In genomic region chrX:49457781-49458180, GRCm38 (mm10) we compare ENCODE assay signal across 25 mouse cellular contexts. TPM values are rescaled to one million over a fixed set of nuclear protein-coding genes. Genes with fewer than 3 reads are reported as not detected.
DNase-seq lines count a peak whose midpoint lies in the region; ATAC-seq lines count a peak whose summit lies in the region.
"Had no signal": no experiment of that assay in that cellular context is flagged by ENCODE, and none has a peak within 500 bp of the region (broad histone marks: within the 10 kb centered on the region; RNA-seq: fewer than 3 reads in every experiment).

No protein-coding gene starts in this region.

- WGBS in hindbrain, embryonic 12.5 days = 61% methylated on average over 10 of the region's 10 CpGs
- WGBS in hindbrain, embryonic 16.5 days = 57% methylated on average over 10 of the region's 10 CpGs
- 64% methylated on average over 10 of the region's 10 CpGs for WGBS in midbrain, embryonic 12.5 days
- WGBS in midbrain, embryonic 13.5 days = 49% methylated on average over 10 of the region's 10 CpGs
- 61% methylated on average over 10 of the region's 10 CpGs for WGBS in neural tube, embryonic 12.5 days
- WGBS in neural tube, embryonic 15.5 days = 54% methylated on average over 10 of the region's 10 CpGs
- 50% methylated on average over 10 of the region's 10 CpGs for WGBS in neural tube, embryonic 13.5 days

- no peaks in the 10 kb centered on the region for H3K9me3 ChIP-seq in hindbrain, embryonic 12.5 days (replicated peaks)
- no peaks in the 10 kb centered on the region for H3K9me3 ChIP-seq in hindbrain, embryonic 16.5 days (ENCODE audit: control insufficient read depth, low read length)
- no peaks in the 10 kb centered on the region for H3K9me3 ChIP-seq in midbrain, embryonic 12.5 days
- H3K9me3 ChIP-seq in midbrain, embryonic 13.5 days = no peaks in the 10 kb centered on the region
- no peaks in the 10 kb centered on the region for H3K9me3 ChIP-seq in neural tube, embryonic 12.5 days
- no peaks in the 10 kb centered on the region for H3K9me3 ChIP-seq in neural tube, embryonic 15.5 days (replicated peaks)
- no peaks in the 10 kb centered on the region for H3K9me3 ChIP-seq in neural tube, embryonic 13.5 days
- H3K9me3 ChIP-seq: embryonic facial prominence, embryonic 13.5 days; embryonic facial prominence, embryonic 15.5 days; forebrain, embryonic 10.5 days; forebrain, embryonic 12.5 days had no signal

- no peaks in the 10 kb centered on the region for H3K27me3 ChIP-seq in hindbrain, embryonic 12.5 days
- H3K27me3 ChIP-seq in hindbrain, embryonic 16.5 days (replicated peaks; ENCODE audit: control insufficient read depth, insufficient read depth, low read length) = no peaks in the 10 kb centered on the region
- no peaks in the 10 kb centered on the region for H3K27me3 ChIP-seq in midbrain, embryonic 12.5 days
- H3K27me3 ChIP-seq in midbrain, embryonic 13.5 days = no peaks in the 10 kb centered on the region
- no peaks in the 10 kb centered on the region for H3K27me3 ChIP-seq in neural tube, embryonic 12.5 days (replicated peaks)
- no peaks in the 10 kb centered on the region for H3K27me3 ChIP-seq in neural tube, embryonic 15.5 days (replicated peaks)
- no peaks in the 10 kb centered on the region for H3K27me3 ChIP-seq in neural tube, embryonic 13.5 days
- H3K27me3 ChIP-seq: embryonic facial prominence, embryonic 13.5 days; embryonic facial prominence, embryonic 15.5 days; forebrain, embryonic 12.5 days had no signal

- H3K9ac ChIP-seq in hindbrain, embryonic 12.5 days = no peak overlapping the region
- H3K9ac ChIP-seq in hindbrain, embryonic 16.5 days (ENCODE audit: low read depth, low read length) = no peak overlapping the region
- H3K9ac ChIP-seq in midbrain, embryonic 12.5 days (replicated peaks) = no peak overlapping the region
- no peak overlapping the region for H3K9ac ChIP-seq in midbrain, embryonic 13.5 days (replicated peaks)
- H3K9ac ChIP-seq in neural tube, embryonic 12.5 days = no peak overlapping the region
- H3K9ac ChIP-seq in neural tube, embryonic 15.5 days (replicated peaks) = no peak overlapping the region
- H3K9ac ChIP-seq in neural tube, embryonic 13.5 days = no peak overlapping the region
- H3K9ac ChIP-seq: embryonic facial prominence, embryonic 13.5 days; embryonic facial prominence, embryonic 15.5 days; forebrain, embryonic 12.5 days had no signal

- peak; percentile 64; the same call in 1 of the 2 replicates for ATAC-seq in hindbrain, embryonic 12.5 days (ENCODE audit: low FRiP score)
- no peak for ATAC-seq in hindbrain, embryonic 16.5 days
- peak; percentile 66 for ATAC-seq in midbrain, embryonic 12.5 days (ENCODE audit: low FRiP score, low read depth)
- no peak for ATAC-seq in midbrain, embryonic 13.5 days
- ATAC-seq in neural tube, embryonic 12.5 days (ENCODE audit: low FRiP score, low read depth) = peak; percentile 65; the same call in 1 of the 2 replicates
- no peak for ATAC-seq in neural tube, embryonic 15.5 days (ENCODE audit: low FRiP score)
- ATAC-seq in neural tube, embryonic 13.5 days (ENCODE audit: low read depth) = 0 out of 2 replicates have a peak, but pooled peaks have one; percentile 32
- ATAC-seq: forebrain, embryonic 14.5 days had no signal

- no peaks in the 10 kb centered on the region for H3K36me3 ChIP-seq in hindbrain, embryonic 12.5 days
- H3K36me3 ChIP-seq in hindbrain, embryonic 16.5 days (ENCODE audit: control insufficient read depth, insufficient read depth, low read length) = no peaks in the 10 kb centered on the region
- H3K36me3 ChIP-seq in midbrain, embryonic 12.5 days = no peaks in the 10 kb centered on the region
- no peaks in the 10 kb centered on the region for H3K36me3 ChIP-seq in midbrain, embryonic 13.5 days
- no peaks in the 10 kb centered on the region for H3K36me3 ChIP-seq in neural tube, embryonic 12.5 days
- H3K36me3 ChIP-seq in neural tube, embryonic 15.5 days = no peaks in the 10 kb centered on the region
- no peaks in the 10 kb centered on the region for H3K36me3 ChIP-seq in neural tube, embryonic 13.5 days
- H3K36me3 ChIP-seq: embryonic facial prominence, embryonic 13.5 days; embryonic facial prominence, embryonic 15.5 days; forebrain, embryonic 10.5 days; forebrain, embryonic 12.5 days had no signal

- no peak overlapping the region for H3K4me2 ChIP-seq in hindbrain, embryonic 12.5 days (replicated peaks)
- H3K4me2 ChIP-seq in hindbrain, embryonic 16.5 days (ENCODE audit: low read length) = no peak overlapping the region
- no peak overlapping the region for H3K4me2 ChIP-seq in midbrain, embryonic 12.5 days (replicated peaks)
- no peak overlapping the region for H3K4me2 ChIP-seq in midbrain, embryonic 13.5 days (replicated peaks)
- no peak overlapping the region for H3K4me2 ChIP-seq in neural tube, embryonic 12.5 days (replicated peaks)
- no peak overlapping the region for H3K4me2 ChIP-seq in neural tube, embryonic 15.5 days
- H3K4me2 ChIP-seq in neural tube, embryonic 13.5 days = no peak overlapping the region
- H3K4me2 ChIP-seq: embryonic facial prominence, embryonic 13.5 days; embryonic facial prominence, embryonic 15.5 days; forebrain, embryonic 12.5 days had no signal

- DNase-seq in frontal cortex, postnatal 25 days (ENCODE audit: low spot score in 2 of 2) = no peak
- DNase-seq: adrenal gland, adult 2 months; adrenal gland, postnatal 10 days; adrenal gland, postnatal 25 days; cerebellum, adult 11 months; cerebellum, adult 18-20 months; cerebellum, adult 8-10 months; cerebellum, adult 9-11 months; cerebellum, postnatal 14 days; cerebellum, postnatal 36 days; embryo, embryonic 11 days had no signal

- H3K4me3 ChIP-seq in hindbrain, embryonic 12.5 days = no peak overlapping the region
- no peak overlapping the region for H3K4me3 ChIP-seq in hindbrain, embryonic 16.5 days (ENCODE audit: low read length)
- no peak overlapping the region for H3K4me3 ChIP-seq in midbrain, embryonic 12.5 days
- H3K4me3 ChIP-seq in midbrain, embryonic 13.5 days (replicated peaks) = no peak overlapping the region
- H3K4me3 ChIP-seq in neural tube, embryonic 12.5 days = no peak overlapping the region
- no peak overlapping the region for H3K4me3 ChIP-seq in neural tube, embryonic 15.5 days (replicated peaks)
- no peak overlapping the region for H3K4me3 ChIP-seq in neural tube, embryonic 13.5 days
- H3K4me3 ChIP-seq: embryonic facial prominence, embryonic 13.5 days; embryonic facial prominence, embryonic 15.5 days; erythroblast, embryonic 14.5 days; forebrain, embryonic 10.5 days; forebrain, embryonic 12.5 days had no signal

- H3K27ac ChIP-seq in hindbrain, embryonic 12.5 days = no peak overlapping the region
- H3K27ac ChIP-seq in hindbrain, embryonic 16.5 days (ENCODE audit: low read depth, low read length) = no peak overlapping the region
- no peak overlapping the region for H3K27ac ChIP-seq in midbrain, embryonic 12.5 days (replicated peaks)
- H3K27ac ChIP-seq in midbrain, embryonic 13.5 days = no peak overlapping the region
- no peak overlapping the region for H3K27ac ChIP-seq in neural tube, embryonic 12.5 days
- no peak overlapping the region for H3K27ac ChIP-seq in neural tube, embryonic 15.5 days (replicated peaks)
- no peak overlapping the region for H3K27ac ChIP-seq in neural tube, embryonic 13.5 days (replicated peaks)
- H3K27ac ChIP-seq: embryonic facial prominence, embryonic 13.5 days; embryonic facial prominence, embryonic 15.5 days; forebrain, embryonic 10.5 days; forebrain, embryonic 12.5 days had no signal

- no peaks in the 10 kb centered on the region for H3K4me1 ChIP-seq in hindbrain, embryonic 12.5 days
- no peaks in the 10 kb centered on the region for H3K4me1 ChIP-seq in hindbrain, embryonic 16.5 days (ENCODE audit: control insufficient read depth, insufficient read depth, low read depth, low read length)
- no peaks in the 10 kb centered on the region for H3K4me1 ChIP-seq in midbrain, embryonic 12.5 days
- H3K4me1 ChIP-seq in midbrain, embryonic 13.5 days (replicated peaks) = no peaks in the 10 kb centered on the region
- H3K4me1 ChIP-seq in neural tube, embryonic 12.5 days = no peaks in the 10 kb centered on the region
- no peaks in the 10 kb centered on the region for H3K4me1 ChIP-seq in neural tube, embryonic 15.5 days
- no peaks in the 10 kb centered on the region for H3K4me1 ChIP-seq in neural tube, embryonic 13.5 days (replicated peaks)
- H3K4me1 ChIP-seq: embryonic facial prominence, embryonic 13.5 days; embryonic facial prominence, embryonic 15.5 days; forebrain, embryonic 10.5 days; forebrain, embryonic 12.5 days had no signal

RNA-seq across cellular contexts. Expression of gene Arhgap36, which starts 6.0 kb away (rescaled TPM):
- polyA plus RNA-seq in hindbrain, embryonic 12.5 days (2016; fragmentation: Nextera tagmentation; extraction: Ambion mirVana) = 2.3 and 3.6 TPM in 2 replicates
- polyA plus RNA-seq in hindbrain, embryonic 16.5 days (2015; fragmentation: Nextera tagmentation; extraction: Ambion mirVana) = 9.4 and 14.1 TPM in 2 replicates
- polyA plus RNA-seq in midbrain, embryonic 12.5 days (2016; fragmentation: Nextera tagmentation; extraction: Ambion mirVana) = 1.2 and 2.1 TPM in 2 replicates
- polyA plus RNA-seq in midbrain, embryonic 13.5 days (2015; fragmentation: Nextera tagmentation; extraction: Ambion mirVana) = 1.4 and 2.5 TPM in 2 replicates
- polyA plus RNA-seq in neural tube, embryonic 12.5 days (2016; fragmentation: Nextera tagmentation; extraction: Ambion mirVana) = 9.9 and 10.3 TPM in 2 replicates
- 9.8 and 13.8 TPM in 2 replicates for polyA plus RNA-seq in neural tube, embryonic 15.5 days (2015; fragmentation: Nextera tagmentation; extraction: Ambion mirVana)
- 7.6 and 8.5 TPM in 2 replicates for polyA plus RNA-seq in neural tube, embryonic 13.5 days (2015; fragmentation: Nextera tagmentation; extraction: Ambion mirVana)
- polyA plus RNA-seq: C2C12; erythroblast, embryonic 14.5 days had no signal

Comparison
In these comparisons a context has a peak if more than half of its experiments do, and no peak if none do; other contexts are left out.
1. ATAC-seq: peak in hindbrain, embryonic 12.5 days (single experiment), midbrain, embryonic 12.5 days (single experiment), neural tube, embryonic 12.5 days (single experiment) and neural tube, embryonic 13.5 days (single experiment); none in hindbrain, embryonic 16.5 days (single experiment), midbrain, embryonic 13.5 days (single experiment) and neural tube, embryonic 15.5 days (single experiment).